Mouse (Mus musculus) right cerebral cortex, adult 18-20 months (tissue): ENCODE results near the gene Foxo1.
A peak's percentile ranks its signal among the peaks of the same experiment; 100 is the strongest.

Experiments used
- DNase-seq: peaks from one replicate; pipeline ENCODE4 v3.0.0; 2022; ENCODE audit warnings: mixed read lengths

The Foxo1 gene

GRCm38 (mm10) chr3:52268737-52269513 is 789 bp downstream of the Foxo1 start:
- DNase-seq: peak; percentile 21

GRCm38 (mm10) chr3:52269514-52270351 is 1.6 kb downstream of the Foxo1 start:
- peak; percentile 49 for DNase-seq

GRCm38 (mm10) chr3:52270511-52270910 is 2.4 kb downstream of the Foxo1 start:
- DNase-seq: no peak

DNA sequence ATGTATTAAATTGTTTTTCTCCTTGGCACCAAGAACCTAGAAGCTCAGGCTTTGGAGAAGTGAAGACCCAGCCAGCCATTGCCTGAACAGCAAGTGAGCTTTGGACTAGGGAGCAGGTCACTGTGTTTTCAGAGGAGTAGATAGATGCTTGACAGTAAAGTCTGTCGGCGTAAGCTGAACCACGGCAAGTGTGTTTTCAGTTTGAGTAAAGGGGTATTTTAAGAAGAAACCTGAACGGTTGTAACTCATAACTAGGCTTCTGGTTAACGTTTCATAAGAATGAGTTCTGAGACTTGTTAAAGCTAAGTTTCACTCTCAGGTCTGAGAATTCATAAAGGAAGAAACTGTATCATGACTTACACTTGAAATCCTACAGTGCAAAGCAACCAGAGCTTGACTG is 3.2 kb downstream of the Foxo1 start:
- DNase-seq: no peak

DNA sequence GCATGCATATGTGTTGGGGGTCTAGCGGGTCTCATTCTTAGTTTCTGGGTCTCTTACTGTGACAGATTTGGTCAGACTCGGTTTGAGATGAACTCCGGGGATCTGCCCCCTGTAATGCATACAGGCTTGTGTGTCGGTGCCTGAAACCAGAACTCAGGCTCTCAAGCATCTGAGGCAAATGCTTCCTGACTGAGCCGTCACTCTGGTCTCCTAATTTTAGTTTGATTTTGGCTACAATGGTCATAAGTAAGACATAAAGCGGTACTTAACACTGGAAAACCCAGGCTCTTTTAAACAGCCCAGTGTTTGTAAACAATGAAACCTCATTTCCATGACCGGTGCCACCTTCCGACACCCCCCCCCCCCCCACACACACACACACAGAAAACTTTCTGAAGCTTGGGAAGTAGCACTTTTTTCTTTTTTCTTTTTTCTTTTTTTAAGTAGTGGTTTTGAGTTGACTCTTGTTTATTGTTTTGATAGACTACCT is 4.3 kb downstream of the Foxo1 start:
- no peak for DNase-seq

DNA sequence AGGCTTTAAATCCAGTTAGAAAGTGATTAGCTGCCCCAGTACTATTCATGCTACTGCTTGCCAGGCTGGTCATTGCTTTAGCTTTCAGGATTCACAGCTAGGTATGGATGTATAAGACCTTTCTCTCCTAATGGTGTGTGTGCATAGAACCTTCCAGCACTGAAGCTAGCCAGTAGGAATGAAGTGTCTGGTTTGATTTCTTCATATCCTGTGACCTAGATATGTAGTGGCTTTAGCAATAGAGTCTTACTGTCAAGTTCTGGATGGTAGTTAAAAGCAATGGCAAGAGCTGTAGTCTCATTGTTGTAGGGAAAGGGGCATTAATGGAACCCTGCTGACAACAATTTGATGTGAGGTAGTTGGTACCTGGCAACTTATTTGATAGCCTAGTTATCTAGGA is 6.3 kb downstream of the Foxo1 start:
- no peak for DNase-seq

DNA sequence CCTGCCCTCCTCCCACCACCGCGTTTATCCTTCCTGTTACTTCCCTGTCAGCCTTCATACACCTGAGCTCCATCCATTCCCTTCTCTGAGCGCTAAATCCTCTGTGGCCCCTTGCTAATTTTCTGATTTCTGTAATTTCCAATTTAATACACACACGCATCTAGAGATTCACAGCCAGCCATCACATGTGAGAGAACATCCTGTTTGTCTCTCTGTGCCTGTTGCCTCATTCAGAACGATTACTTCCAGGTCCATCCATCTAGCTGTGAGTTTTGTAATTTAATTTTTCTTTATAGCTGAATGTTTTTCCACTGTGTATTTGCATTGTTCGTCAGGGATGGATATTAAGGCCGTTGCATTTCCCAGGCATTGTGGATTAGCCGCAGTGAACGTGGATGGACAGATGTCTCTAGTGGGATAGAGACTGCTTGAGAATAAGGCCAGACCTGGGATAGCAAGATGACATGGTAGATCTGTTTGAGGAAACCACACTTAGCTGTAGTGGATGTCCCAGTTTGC is 7.0 kb downstream of the Foxo1 start:
- DNase-seq: no peak

DNA sequence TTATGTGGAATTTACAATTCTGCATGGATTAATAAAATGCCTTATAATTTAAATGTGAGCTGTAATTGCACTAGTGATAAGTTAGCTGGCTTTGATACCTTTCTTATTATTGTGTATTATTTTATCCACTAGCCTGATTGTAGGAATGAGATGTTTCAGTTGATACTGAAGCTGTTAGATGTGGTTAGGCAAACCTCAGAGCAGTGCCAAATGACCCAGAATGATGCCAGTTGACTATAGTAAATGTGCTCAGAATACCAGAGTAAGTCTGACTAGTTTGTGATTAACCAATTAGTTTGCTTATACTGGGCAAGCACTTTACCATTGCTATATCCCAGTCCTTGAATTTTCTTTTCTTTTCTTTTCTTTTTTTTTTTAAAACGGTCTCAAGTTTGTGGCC is 12.5 kb downstream of the Foxo1 start:
- DNase-seq: no peak

- DNase-seq: no peak
Measured at GRCm38 (mm10) chr3:52281882-52282281, 13.7 kb downstream of the Foxo1 start.

- DNase-seq: no peak
Measured at GRCm38 (mm10) chr3:52282369-52282768, 14.2 kb downstream of the Foxo1 start.

DNA sequence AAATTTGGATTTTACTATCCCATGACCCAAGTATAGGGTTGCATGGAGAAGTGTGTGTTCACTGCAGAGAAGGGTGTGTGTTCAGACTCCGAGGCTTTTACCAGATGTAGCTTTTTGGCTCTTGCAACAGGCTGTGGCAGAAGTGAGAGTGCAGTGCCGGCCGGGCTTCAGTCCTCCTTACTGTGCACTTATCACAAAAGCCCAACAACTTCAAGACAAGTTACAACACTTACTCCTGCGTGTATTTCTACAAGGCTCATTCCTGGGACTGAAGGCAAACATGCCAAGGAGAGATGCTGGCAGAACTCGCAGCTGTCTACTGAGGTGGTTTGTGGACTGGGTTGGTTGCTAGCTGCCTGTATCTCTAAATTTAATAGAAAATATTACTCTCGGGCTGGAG is 15.4 kb downstream of the Foxo1 start:
- no peak for DNase-seq

DNA sequence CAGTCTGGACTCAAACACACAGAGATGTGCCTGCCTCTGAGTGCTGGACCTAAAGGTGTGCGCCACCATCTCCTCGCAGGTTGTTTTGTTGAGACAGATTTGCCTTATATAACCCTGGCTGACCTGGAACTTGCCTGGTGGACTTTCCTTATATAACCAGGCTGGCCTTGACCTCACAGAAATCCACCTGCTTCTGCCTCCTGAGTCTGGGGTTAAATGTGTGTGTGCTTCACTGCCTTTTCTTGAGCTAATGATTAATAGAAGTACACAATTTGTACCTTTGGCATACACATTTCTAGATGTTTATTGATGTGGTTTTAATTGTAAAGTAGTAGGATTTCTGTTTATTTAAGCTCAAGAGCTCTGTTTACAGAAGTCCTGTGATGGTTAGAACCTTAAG is 22.7 kb downstream of the Foxo1 start:
- no peak for DNase-seq

GRCm38 (mm10) chr3:52292498-52292897 is 24.4 kb downstream of the Foxo1 start:
- no peak for DNase-seq

GRCm38 (mm10) chr3:52293946-52294345 is 25.8 kb downstream of the Foxo1 start:
- no peak for DNase-seq

GRCm38 (mm10) chr3:52295688-52296087 is 27.6 kb downstream of the Foxo1 start:
- no peak for DNase-seq

- no peak for DNase-seq
Measured at GRCm38 (mm10) chr3:52296224-52296760, 28.2 kb downstream of the Foxo1 start.

DNA sequence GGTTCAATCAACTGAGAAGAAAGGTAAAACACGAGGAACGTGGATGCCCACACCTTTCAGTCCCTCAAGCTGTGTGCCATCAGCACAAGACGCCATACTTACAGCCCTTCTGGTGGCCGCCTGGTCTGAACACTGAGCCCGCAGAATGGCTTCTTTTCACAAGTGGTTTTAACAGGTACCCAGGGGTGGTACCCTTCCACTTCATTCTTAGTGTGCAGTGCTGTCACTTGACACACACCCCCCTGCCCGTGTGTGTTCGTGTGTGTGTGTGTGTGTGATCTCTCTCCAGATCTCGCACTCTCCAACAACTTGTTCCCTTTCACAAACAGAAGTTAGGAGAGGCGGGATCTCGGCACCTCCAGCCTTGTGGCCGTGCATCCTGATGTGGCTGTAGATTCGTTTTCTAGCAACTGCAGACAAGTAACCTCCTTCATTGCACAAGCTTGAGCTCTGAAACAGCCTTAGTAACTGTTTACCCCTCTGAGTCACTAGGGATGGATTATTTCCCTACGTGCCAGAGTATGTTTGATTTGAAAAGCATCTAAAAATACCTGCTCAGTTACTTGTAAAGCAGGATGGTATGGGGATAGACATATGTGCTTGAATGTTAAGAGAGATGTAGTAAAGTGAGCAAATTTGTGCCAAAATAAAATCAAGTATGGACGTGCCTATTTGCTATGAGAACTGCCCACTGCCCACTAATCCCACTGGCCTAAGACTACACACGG is 29.3 kb downstream of the Foxo1 start:
- DNase-seq: no peak

GRCm38 (mm10) chr3:52298683-52299082 is 30.5 kb downstream of the Foxo1 start:
- no peak for DNase-seq

- DNase-seq: no peak
Measured at GRCm38 (mm10) chr3:52299376-52299775, 31.2 kb downstream of the Foxo1 start.

DNA sequence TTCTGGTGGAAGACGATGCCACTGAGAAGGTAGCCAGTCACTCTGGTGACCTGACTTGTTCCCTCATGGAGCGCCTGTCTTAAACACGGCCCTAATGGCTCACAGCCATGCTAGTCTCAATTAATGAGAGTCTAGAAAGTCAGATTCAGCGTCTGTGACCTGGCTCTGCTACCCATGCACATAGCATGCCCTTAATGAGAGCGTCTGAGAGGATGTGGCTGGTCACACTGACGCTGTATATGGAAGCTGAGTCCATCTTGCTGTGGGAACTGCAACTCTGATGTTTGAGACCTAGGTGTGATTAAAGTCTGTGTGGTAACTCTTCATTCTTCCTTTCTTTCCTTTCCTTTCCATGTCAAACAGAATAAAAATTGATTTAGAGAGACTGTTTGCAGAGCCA is 32.4 kb downstream of the Foxo1 start:
- DNase-seq: no peak

DNA sequence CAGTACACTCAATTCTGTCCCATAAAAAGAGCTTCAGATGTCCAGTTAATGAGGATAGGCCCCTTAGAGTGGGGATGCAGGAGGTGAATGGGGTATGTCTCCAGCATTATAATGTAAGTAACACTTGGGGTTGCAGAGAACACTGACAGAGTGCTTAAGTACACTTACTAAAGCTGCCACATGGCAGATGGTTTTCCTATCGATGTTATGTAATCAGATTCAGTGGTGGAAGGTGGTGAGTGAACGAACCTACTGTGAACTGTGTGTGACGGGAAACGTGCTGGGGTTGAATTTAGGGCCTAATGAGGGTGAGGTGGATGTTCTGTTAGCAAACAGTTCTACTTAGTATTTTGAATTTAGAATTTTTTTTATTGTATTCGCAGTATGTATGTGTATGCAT is 35.2 kb downstream of the Foxo1 start:
- no peak for DNase-seq

- DNase-seq: no peak
Measured at GRCm38 (mm10) chr3:52308586-52309321, 40.6 kb downstream of the Foxo1 start.
